36 mouse cellular contexts compared by ENCODE assay signal in the genomic region with DNA sequence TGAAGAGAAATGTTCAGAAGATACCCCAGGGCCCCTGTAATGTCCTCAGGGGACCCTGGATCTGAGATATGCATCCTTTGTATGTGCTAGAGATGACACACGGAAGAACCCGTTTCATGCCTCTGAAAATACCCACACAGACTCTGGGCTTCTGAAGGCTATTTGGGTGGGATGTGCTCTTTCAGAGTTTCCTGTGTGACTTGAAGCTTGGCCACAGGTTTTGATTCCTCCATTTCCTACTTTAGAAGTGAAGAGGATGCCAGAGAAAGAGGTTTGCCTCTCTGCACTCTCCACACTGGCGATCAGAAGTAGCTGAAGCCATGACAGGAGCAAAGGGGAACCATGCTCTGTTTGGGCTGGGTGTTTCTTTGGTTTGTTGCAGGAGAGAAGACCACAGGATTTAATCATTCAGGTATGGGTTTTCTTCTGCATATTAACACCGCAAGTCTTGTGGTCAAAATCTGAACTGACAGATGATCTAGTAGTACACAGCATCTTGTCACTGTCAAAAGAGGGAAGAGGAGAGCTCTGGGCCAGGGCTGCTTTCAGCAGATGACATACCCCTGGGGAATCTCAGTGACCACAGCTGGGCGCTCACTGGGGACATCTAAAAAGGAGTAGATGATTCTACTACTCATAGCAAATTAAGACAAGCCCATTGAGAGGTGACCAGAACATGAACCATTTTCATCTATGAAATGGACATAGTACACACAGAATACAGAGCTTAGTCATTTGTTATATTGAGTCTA. TPM values are rescaled to one million over a fixed set of nuclear protein-coding genes. Genes with fewer than 3 reads are reported as not detected.
"Had no signal": no experiment of that assay in that cellular context is flagged by ENCODE, and none has a peak within 500 bp of the region (broad histone marks: within the 10 kb centered on the region; RNA-seq: fewer than 3 reads in every experiment).

No protein-coding gene starts in this region.

- H3K9me3 ChIP-seq: heart, embryonic 10.5 days; heart, embryonic 12.5 days; hindbrain, embryonic 13.5 days; hindbrain, embryonic 15.5 days; kidney, embryonic 15.5 days; limb, embryonic 13.5 days; limb, embryonic 15.5 days had no signal

- H3K36me3 ChIP-seq: heart, embryonic 10.5 days; heart, embryonic 12.5 days; hindbrain, embryonic 13.5 days; hindbrain, embryonic 15.5 days; kidney, embryonic 15.5 days; limb, embryonic 13.5 days; limb, embryonic 15.5 days had no signal

- H3K4me2 ChIP-seq: heart, embryonic 12.5 days; hindbrain, embryonic 13.5 days; hindbrain, embryonic 15.5 days; kidney, embryonic 15.5 days; limb, embryonic 13.5 days; limb, embryonic 15.5 days had no signal

- H3K4me3 ChIP-seq: gastrocnemius, adult 2 months; heart, embryonic 10.5 days; heart, embryonic 12.5 days; hindbrain, embryonic 13.5 days; hindbrain, embryonic 15.5 days; kidney, embryonic 15.5 days; limb, embryonic 13.5 days; limb, embryonic 15.5 days had no signal

- ATAC-seq: hindbrain, postnatal 0 days; intestine, embryonic 16.5 days had no signal

- H3K27me3 ChIP-seq: heart, embryonic 12.5 days; hindbrain, embryonic 13.5 days; hindbrain, embryonic 15.5 days; kidney, embryonic 15.5 days; limb, embryonic 13.5 days; limb, embryonic 15.5 days had no signal

- DNase-seq: gastrocnemius, adult 2 months; gastrocnemius, postnatal 10 days; gastrocnemius, postnatal 25 days; heart, adult 18-20 months; heart, postnatal 10 days; kidney, adult 11 months; kidney, adult 2 months; kidney, adult 9 months; kidney, postnatal 14 days; kidney, postnatal 36 days; layer of hippocampus, adult 9-11 months; layer of hippocampus, postnatal 36 days; left cerebral cortex, postnatal 4 days had no signal

- H3K27ac ChIP-seq: gastrocnemius, adult 2 months; heart, embryonic 10.5 days; hindbrain, embryonic 13.5 days; hindbrain, embryonic 15.5 days; hindbrain, postnatal 0 days; kidney, embryonic 15.5 days; kidney, postnatal 0 days; limb, embryonic 13.5 days; limb, embryonic 15.5 days had no signal

- H3K4me1 ChIP-seq: heart, embryonic 10.5 days; heart, embryonic 12.5 days; hindbrain, embryonic 13.5 days; hindbrain, embryonic 15.5 days; kidney, embryonic 15.5 days; limb, embryonic 13.5 days; limb, embryonic 15.5 days had no signal

- H3K9ac ChIP-seq: heart, embryonic 12.5 days; hindbrain, embryonic 13.5 days; hindbrain, embryonic 15.5 days; kidney, embryonic 15.5 days; limb, embryonic 13.5 days; limb, embryonic 15.5 days had no signal

RNA-seq across cellular contexts. Expression of a gene that starts 9.0 kb away (rescaled TPM):
- total RNA-seq: gastrocnemius, adult 2 months; gastrocnemius, postnatal 25 days; hindbrain, postnatal 0 days; left cerebral cortex, postnatal 25 days had no signal
- polyA plus RNA-seq: heart, embryonic 14.5 days; hindbrain, embryonic 15.5 days had no signal

RNA-seq across cellular contexts. Expression of a gene that starts 55.7 kb away (rescaled TPM):
- total RNA-seq: heart, postnatal 10 days; heart, postnatal 25 days; hematopoietic stem cell, adult 5-6 weeks had no signal
- polyA plus RNA-seq: heart, embryonic 10.5 days; heart, embryonic 12.5 days; heart, embryonic 14.5 days; hindbrain, embryonic 11.5 days; hindbrain, embryonic 15.5 days; hindbrain, postnatal 0 days; intestine, embryonic 14.5 days; limb, embryonic 11.5 days; limb, embryonic 13.5 days; limb, embryonic 15.5 days; liver, adult 2 months had no signal

RNA-seq across cellular contexts. Expression of a gene that starts 58.8 kb away (rescaled TPM):
- total RNA-seq: gastrocnemius, postnatal 25 days; hindbrain, postnatal 0 days; layer of hippocampus, adult 18-20 months; layer of hippocampus, adult 8-10 months; layer of hippocampus, postnatal 14 days; layer of hippocampus, postnatal 36 days; left cerebral cortex, adult 18-20 months; left cerebral cortex, adult 8-10 months; left cerebral cortex, postnatal 25 days; left cerebral cortex, postnatal 4 days had no signal
- polyA plus RNA-seq: heart, embryonic 10.5 days; heart, embryonic 12.5 days; hindbrain, embryonic 11.5 days; hindbrain, embryonic 13.5 days; hindbrain, embryonic 15.5 days; hindbrain, postnatal 0 days; limb, embryonic 11.5 days had no signal
